Mouse (Mus musculus): ENCODE measurements around the gene Nrxn1.
A peak's percentile ranks its signal among the peaks of the same experiment; 100 is the strongest.

Nrxn1 gene

GRCm38 (mm10) chr17:90059320-90060111 lies 1033.4 kb downstream of the Nrxn1 start:
- DNase-seq, result no peak

- peak; percentile 93 for DNase-seq
Measured at GRCm38 (mm10) chr17:90054312-90054711, 1038.6 kb downstream of the Nrxn1 start.

GRCm38 (mm10) chr17:90039316-90039715 lies 1053.6 kb downstream of the Nrxn1 start:
- no peak for DNase-seq

- no peak for DNase-seq
Measured at GRCm38 (mm10) chr17:90032416-90032815, 1060.5 kb downstream of the Nrxn1 start.

GRCm38 (mm10) chr17:90016636-90017035 lies 1076.2 kb downstream of the Nrxn1 start:
- no peak for DNase-seq

GRCm38 (mm10) chr17:90011761-90012160 lies 1081.1 kb downstream of the Nrxn1 start:
- no peak for DNase-seq

- DNase-seq, result peak; percentile 77
Measured at GRCm38 (mm10) chr17:90007438-90008109, 1085.3 kb downstream of the Nrxn1 start.

GRCm38 (mm10) chr17:89990651-89991050 lies 1102.2 kb downstream of the Nrxn1 start:
- no peak for DNase-seq

Measured in cerebellum, adult 11-12 months (tissue).